Mouse (Mus musculus) lung, postnatal 0 days (tissue): ENCODE measurements around the gene Gm4553.
"Not testable (repeated sequence)": the region's sequence is repeated elsewhere in the genome, so short reads cannot be mapped to it uniquely, and the experiment has no call there.

ENCODE experiments used
- CTCF ChIP-seq: IDR thresholded peaks from 2 replicates; pipeline ENCODE4 v1.5.1; 2016; ENCODE audit warnings: antibody characterized with exemption, mild to moderate bottlenecking
- EP300 ChIP-seq: IDR thresholded peaks from 2 replicates; pipeline ENCODE4 v1.6.1; 2016; ENCODE audit warnings: antibody characterized with exemption, mild to moderate bottlenecking, control low read depth

- TF ChIP-seq CTCF, EP300: not testable (repeated sequence)
These were observed at the start of gene Gm4553 for GRCm38 (mm10) chr7:142165639-142166038.
